Mouse (Mus musculus) lung, postnatal 0 days (tissue): ENCODE measurements around the gene Fbxw4.

ENCODE experiments used
- CTCF ChIP-seq: IDR thresholded peaks from 2 replicates; pipeline ENCODE4 v1.5.1; 2016; ENCODE audit warnings: antibody characterized with exemption, mild to moderate bottlenecking
- EP300 ChIP-seq: IDR thresholded peaks from 2 replicates; pipeline ENCODE4 v1.6.1; 2016; ENCODE audit warnings: antibody characterized with exemption, mild to moderate bottlenecking, control low read depth

- TF ChIP-seq CTCF = no peak
- TF ChIP-seq EP300 = no peak
Observed at GRCm38 (mm10) chr19:45554136-45554535, 106.0 kb downstream of the Fbxw4 start.
